8 mouse cellular contexts compared by ENCODE assay signal in genomic region chr4:129462118-129462517, GRCm38 (mm10). TPM values are rescaled to one million over a fixed set of nuclear protein-coding genes. Genes with fewer than 3 reads are reported as not detected.
DNase-seq lines count a peak whose midpoint lies in the region; ATAC-seq lines count a peak whose summit lies in the region.

No protein-coding gene starts in this region.

- no peak overlapping the region for H3K27ac ChIP-seq in lung, embryonic 15.5 days
- H3K27ac ChIP-seq in intestine, embryonic 14.5 days (ENCODE audit: low read depth): no peak overlapping the region
- H3K27ac ChIP-seq in midbrain, embryonic 12.5 days (replicated peaks): no peak overlapping the region

- ATAC-seq in lung, embryonic 15.5 days (ENCODE audit: borderline replicate concordance, extremely low read depth, low FRiP score, low TSS enrichment): no peak
- ATAC-seq in intestine, embryonic 14.5 days (replicated peaks; ENCODE audit: low FRiP score, low TSS enrichment, low read depth): no peak
- ATAC-seq in midbrain, embryonic 12.5 days (ENCODE audit: low FRiP score, low read depth): no peak
- ATAC-seq in inflammation-experienced regulatory T-cells, adult 6 months: no peak

- H3K27me3 ChIP-seq in lung, embryonic 15.5 days: no peaks in the 10 kb centered on the region
- no peaks in the 10 kb centered on the region for H3K27me3 ChIP-seq in intestine, embryonic 14.5 days (replicated peaks; ENCODE audit: control insufficient read depth, insufficient read depth, low read length)
- H3K27me3 ChIP-seq in midbrain, embryonic 12.5 days: no peaks in the 10 kb centered on the region

- H3K36me3 ChIP-seq in lung, embryonic 15.5 days: peaks cover 23% of the 10 kb centered on the region; the same call in 1 of the 2 replicates
- H3K36me3 ChIP-seq in intestine, embryonic 14.5 days (ENCODE audit: control insufficient read depth, insufficient read depth, low read length): peaks cover 33% of the 10 kb centered on the region
- peaks cover 32% of the 10 kb centered on the region for H3K36me3 ChIP-seq in midbrain, embryonic 12.5 days

- H3K9ac ChIP-seq in lung, embryonic 15.5 days: peak overlapping the region; percentile 68
- H3K9ac ChIP-seq in intestine, embryonic 14.5 days (ENCODE audit: low read length): peak overlapping the region; percentile 79
- H3K9ac ChIP-seq in midbrain, embryonic 12.5 days (replicated peaks): peak overlapping the region; percentile 80

- H3K4me1 ChIP-seq in lung, embryonic 15.5 days: peaks cover 10% of the 10 kb centered on the region
- H3K4me1 ChIP-seq in intestine, embryonic 14.5 days (replicated peaks; ENCODE audit: control insufficient read depth, insufficient read depth, low read length): peaks cover 7% of the 10 kb centered on the region
- peaks cover 11% of the 10 kb centered on the region for H3K4me1 ChIP-seq in midbrain, embryonic 12.5 days

- DNase-seq in lung, postnatal 4 days: no peak
- peak; percentile 19 for DNase-seq in c-Kit-positive CD71-positive TER-119-positive erythroid progenitor cells, embryonic 14.5 days (ENCODE audit: low spot score)
- no peak for DNase-seq in intestine, embryonic 14.5 days (ENCODE audit: low spot score)
- no peak for DNase-seq in T-cell, adult 2 months (ENCODE audit: low spot score)
- no peak for DNase-seq in natural killer cell, adult 2 months (ENCODE audit: low spot score in 2 of 2)

- no peaks in the 10 kb centered on the region for H3K9me3 ChIP-seq in lung, embryonic 15.5 days
- no peaks in the 10 kb centered on the region for H3K9me3 ChIP-seq in intestine, embryonic 14.5 days (ENCODE audit: control insufficient read depth, low read length)
- no peaks in the 10 kb centered on the region for H3K9me3 ChIP-seq in midbrain, embryonic 12.5 days

- H3K4me3 ChIP-seq in lung, embryonic 15.5 days: peak overlapping the region; percentile 82
- peak overlapping the region; percentile 91 for H3K4me3 ChIP-seq in intestine, embryonic 14.5 days (ENCODE audit: low read depth, low read length)
- peak overlapping the region; percentile 77 for H3K4me3 ChIP-seq in midbrain, embryonic 12.5 days

- H3K4me2 ChIP-seq in lung, embryonic 15.5 days: peak overlapping the region; percentile 77
- peak overlapping the region; percentile 86 for H3K4me2 ChIP-seq in intestine, embryonic 14.5 days (ENCODE audit: low read length)
- peak overlapping the region; percentile 87 for H3K4me2 ChIP-seq in midbrain, embryonic 12.5 days (replicated peaks)

- 39% methylated on average over 3 of the region's 3 CpGs for WGBS in lung, embryonic 15.5 days
- WGBS in intestine, embryonic 14.5 days: 44% methylated on average over 3 of the region's 3 CpGs
- WGBS in midbrain, embryonic 12.5 days: 49% methylated on average over 3 of the region's 3 CpGs

RNA-seq across cellular contexts. Expression of gene Bsdc1, which starts 0.7 kb away (rescaled TPM):
- 23.1 and 24.2 TPM in 2 replicates for polyA plus RNA-seq in lung, embryonic 15.5 days (2015; fragmentation: Nextera tagmentation; extraction: Ambion mirVana)
- 21.8 and 24.6 TPM in 2 replicates for polyA plus RNA-seq in intestine, embryonic 14.5 days (2014; fragmentation: Nextera tagmentation; extraction: Ambion mirVana)
- 31.9 and 33.7 TPM in 2 replicates for polyA plus RNA-seq in midbrain, embryonic 12.5 days (2016; fragmentation: Nextera tagmentation; extraction: Ambion mirVana)
- 10 to 100 TPM; 20.2 to 33.8 (median 28.8) TPM for polyA plus RNA-seq in inflammation-experienced regulatory T-cells, adult 6 months (2017; shearing (Covaris generic))

RNA-seq across cellular contexts. Expression of gene Zbtb8b, which starts 21.5 kb away (rescaled TPM):
- polyA plus RNA-seq in lung, embryonic 15.5 days (2015; fragmentation: Nextera tagmentation; extraction: Ambion mirVana): 2.2 and 3.1 TPM in 2 replicates
- 1.7 TPM in 2 replicates for polyA plus RNA-seq in intestine, embryonic 14.5 days (2014; fragmentation: Nextera tagmentation; extraction: Ambion mirVana)
- 4.1 and 5.0 TPM in 2 replicates for polyA plus RNA-seq in midbrain, embryonic 12.5 days (2016; fragmentation: Nextera tagmentation; extraction: Ambion mirVana)
- not detected for polyA plus RNA-seq in inflammation-experienced regulatory T-cells, adult 6 months (2017; shearing (Covaris generic))

RNA-seq across cellular contexts. Expression of gene Tssk3, which starts 28.7 kb away (rescaled TPM):
- not detected in 2 replicates for polyA plus RNA-seq in lung, embryonic 15.5 days (2015; fragmentation: Nextera tagmentation; extraction: Ambion mirVana)
- polyA plus RNA-seq in intestine, embryonic 14.5 days (2014; fragmentation: Nextera tagmentation; extraction: Ambion mirVana): not detected in 2 replicates
- polyA plus RNA-seq in midbrain, embryonic 12.5 days (2016; fragmentation: Nextera tagmentation; extraction: Ambion mirVana): not detected in 2 replicates
- polyA plus RNA-seq in inflammation-experienced regulatory T-cells, adult 6 months (2017; shearing (Covaris generic)): not detected

RNA-seq across cellular contexts. Expression of gene Fam229a, which starts 28.9 kb away (rescaled TPM):
- not detected in 2 replicates for polyA plus RNA-seq in lung, embryonic 15.5 days (2015; fragmentation: Nextera tagmentation; extraction: Ambion mirVana)
- 0.47 TPM in 1 of 2 replicates, not detected in the other for polyA plus RNA-seq in intestine, embryonic 14.5 days (2014; fragmentation: Nextera tagmentation; extraction: Ambion mirVana)
- polyA plus RNA-seq in midbrain, embryonic 12.5 days (2016; fragmentation: Nextera tagmentation; extraction: Ambion mirVana): not detected in 2 replicates
- polyA plus RNA-seq in inflammation-experienced regulatory T-cells, adult 6 months (2017; shearing (Covaris generic)): not detected

RNA-seq across cellular contexts. Expression of gene Marcksl1, which starts 51.3 kb away (rescaled TPM):
- 748 and 767 TPM in 2 replicates for polyA plus RNA-seq in lung, embryonic 15.5 days (2015; fragmentation: Nextera tagmentation; extraction: Ambion mirVana)
- polyA plus RNA-seq in intestine, embryonic 14.5 days (2014; fragmentation: Nextera tagmentation; extraction: Ambion mirVana): 595 and 619 TPM in 2 replicates
- polyA plus RNA-seq in midbrain, embryonic 12.5 days (2016; fragmentation: Nextera tagmentation; extraction: Ambion mirVana): 2,082 and 2,101 TPM in 2 replicates
- polyA plus RNA-seq in inflammation-experienced regulatory T-cells, adult 6 months (2017; shearing (Covaris generic)): 1 to 10 TPM; 2.7 to 4.9 (median 4.4) TPM
